Mouse (Mus musculus) neural tube, embryonic 13.5 days (tissue): ENCODE data around the gene Top3a. TPM values are rescaled to one million over a fixed set of nuclear protein-coding genes. Genes with fewer than 3 reads are reported as not detected.
A peak's percentile ranks its signal among the peaks of the same experiment; 100 is the strongest.

Experiments
- ATAC-seq: fragments of 200-750 bp; cut with Nextera tagmentation; 2 replicates; pipeline ENCODE4 v1.8.0; 2017; ENCODE audit warnings: low read depth, mild to moderate bottlenecking, moderate TSS enrichment, moderate library complexity
- H3K27ac ChIP-seq: fragments of 300-500 bp; sonication (generic); replicated peaks from 2 replicates; pipeline ENCODE4 v1.5.1; 2015; ENCODE audit warnings: moderate library complexity, mild to moderate bottlenecking, inconsistent platforms
- H3K27me3 ChIP-seq: fragments of 300-500 bp; sonication (generic); 2 replicates; pipeline ENCODE4 v1.6.1; 2015; ENCODE audit warnings: mild to moderate bottlenecking, inconsistent platforms
- H3K36me3 ChIP-seq: fragments of 300-500 bp; sonication (generic); 2 replicates; pipeline ENCODE4 v1.6.1; 2015; ENCODE audit warnings: mild to moderate bottlenecking, inconsistent platforms
- H3K4me1 ChIP-seq: fragments of 300-500 bp; sonication (generic); replicated peaks from 2 replicates; pipeline ENCODE4 v1.6.1; 2015; ENCODE audit warnings: inconsistent platforms
- H3K4me2 ChIP-seq: fragments of 300-500 bp; sonication (generic); 2 replicates; pipeline ENCODE4 v1.6.1; 2015; ENCODE audit warnings: inconsistent platforms, mild to moderate bottlenecking, moderate library complexity
- H3K4me3 ChIP-seq: fragments of 300-500 bp; sonication (generic); 2 replicates; pipeline ENCODE4 v1.5.1; 2015; ENCODE audit warnings: mild to moderate bottlenecking, inconsistent platforms
- H3K9ac ChIP-seq: fragments of 300-500 bp; sonication (generic); 2 replicates; pipeline ENCODE4 v1.6.1; 2015; ENCODE audit warnings: moderate library complexity, mild to moderate bottlenecking, inconsistent platforms
- H3K9me3 ChIP-seq: fragments of 300-500 bp; sonication (generic); 2 replicates; pipeline ENCODE4 v1.6.1; 2016; ENCODE audit warnings: inconsistent platforms
- WGBS: fragments of 180-500 bp; shearing (Covaris S2); methylation state at CpG from one replicate; pipeline ENCODE4 v1.1.7; 2015; 5-methylcytosine and 5-hydroxymethylcytosine counted together
- polyA plus RNA-seq: library from polyadenylated mRNA; unstranded; fragments of >200 nt; fragmentation: Nextera tagmentation; extraction: Ambion mirVana; gene quantifications from 2 replicates; pipeline ENCODE4 v1.2.1, GENCODE M21; 2015

Gene Top3a
- polyA plus RNA-seq, 1 experiment from 2014 or later, result 8.5 TPM

DNA sequence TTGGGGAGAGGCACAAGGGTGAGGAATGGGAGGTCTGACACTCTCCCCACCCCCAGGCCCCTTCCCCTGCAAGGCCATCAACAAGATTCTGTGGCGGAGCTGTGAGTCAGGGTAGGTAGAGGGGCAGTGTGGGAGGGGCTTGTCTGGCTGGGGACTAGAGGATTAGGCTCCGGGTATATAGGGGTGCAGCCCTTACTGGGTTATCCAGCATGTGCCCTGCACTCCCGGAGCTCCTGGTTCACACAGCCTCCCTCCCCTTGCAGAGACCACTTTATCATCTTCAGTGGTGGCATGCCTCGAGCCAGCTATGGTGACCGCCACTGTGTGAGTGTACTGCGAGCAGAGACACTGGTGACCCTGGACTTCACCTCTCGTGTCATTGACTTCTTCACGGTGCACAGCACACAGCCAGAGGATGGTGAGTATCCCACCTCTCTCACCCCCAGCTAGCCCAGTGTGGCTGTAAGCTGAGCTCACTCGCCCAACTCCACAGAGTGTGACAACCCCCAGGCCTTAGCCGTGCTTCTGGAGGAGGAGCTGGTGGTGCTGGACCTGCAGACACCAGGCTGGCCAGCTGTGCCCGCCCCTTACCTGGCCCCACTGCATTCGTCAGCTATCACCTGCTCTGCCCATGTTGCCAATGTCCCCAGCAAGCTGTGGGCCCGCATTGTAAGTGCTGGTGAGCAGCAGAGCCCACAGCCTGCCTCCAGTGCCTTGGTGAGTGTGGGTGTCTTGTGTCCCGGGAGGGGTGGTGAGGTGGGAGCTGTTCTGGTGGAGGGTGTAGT lies 70.3 kb downstream of the Top3a start:
- WGBS, result 91% methylated on average over 14 of the region's 14 CpGs
- Histone ChIP-seq H3K4me2 (no peak overlapping the region), H3K9me3 (no peaks in the 10 kb centered on the region), H3K36me3 (peaks cover 78% of the 10 kb centered on the region), H3K4me3 (no peak overlapping the region), H3K27me3 (no peaks in the 10 kb centered on the region), H3K4me1 (peaks cover 30% of the 10 kb centered on the region), H3K9ac (no peak overlapping the region), H3K27ac (no peak overlapping the region)
- ATAC-seq, result no peak

DNA sequence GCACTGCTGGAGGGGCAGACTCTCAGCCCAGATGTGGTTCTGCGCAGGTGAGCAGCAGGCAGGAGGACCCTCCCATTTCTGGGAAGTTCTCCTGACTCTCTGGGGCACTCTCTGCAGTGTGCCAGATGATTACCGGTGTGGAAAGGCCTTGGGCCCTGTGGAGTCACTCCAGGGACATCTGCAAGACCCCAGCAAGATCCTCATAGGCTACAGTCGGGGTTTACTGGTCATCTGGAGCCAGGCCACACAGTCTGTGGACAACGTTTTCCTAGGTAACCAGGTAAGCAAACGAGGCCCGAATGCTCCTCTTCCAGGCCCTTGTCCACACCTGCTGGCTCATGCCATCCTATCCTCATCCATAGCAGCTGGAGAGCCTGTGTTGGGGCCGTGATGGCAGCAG lies 71.1 kb downstream of the Top3a start:
- Histone ChIP-seq H3K4me3 (no peak overlapping the region), H3K4me2 (no peak overlapping the region), H3K27me3 (no peaks in the 10 kb centered on the region), H3K27ac (no peak overlapping the region), H3K36me3 (peaks cover 69% of the 10 kb centered on the region), H3K4me1 (peaks cover 38% of the 10 kb centered on the region), H3K9ac (no peak overlapping the region), H3K9me3 (no peaks in the 10 kb centered on the region)
- WGBS, result 93% methylated on average over 7 of the region's 7 CpGs
- no peak for ATAC-seq

DNA sequence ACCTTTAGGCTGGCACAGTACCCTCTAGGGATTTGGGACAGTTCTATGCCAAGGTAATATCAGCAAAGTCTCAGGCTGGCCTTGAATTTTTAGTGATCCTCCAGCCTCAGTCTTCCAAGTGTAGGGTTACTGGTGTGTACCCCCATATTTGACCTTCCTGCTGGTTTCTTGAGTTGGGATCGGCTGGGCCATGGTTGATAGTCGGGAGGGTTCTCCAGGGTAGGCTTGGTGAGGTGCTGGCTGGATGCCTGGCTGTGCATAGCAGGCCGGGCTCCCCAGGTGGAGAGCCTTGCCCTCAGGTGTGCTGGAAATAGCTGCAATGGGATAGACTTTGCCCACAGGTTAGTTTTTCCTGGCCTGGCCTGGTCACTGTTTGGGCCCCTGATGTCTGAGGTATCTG lies 71.9 kb downstream of the Top3a start:
- 94% methylated on average over 3 of the region's 3 CpGs for WGBS
- ATAC-seq, result no peak
- Histone ChIP-seq H3K4me3 (no peak overlapping the region), H3K9me3 (no peaks in the 10 kb centered on the region), H3K27me3 (no peaks in the 10 kb centered on the region), H3K36me3 (peaks cover 61% of the 10 kb centered on the region), H3K27ac (no peak overlapping the region), H3K4me2 (no peak overlapping the region), H3K9ac (0 out of 2 replicates have a peak overlapping the region, but pooled peaks have one; percentile 26), H3K4me1 (peaks cover 46% of the 10 kb centered on the region)

DNA sequence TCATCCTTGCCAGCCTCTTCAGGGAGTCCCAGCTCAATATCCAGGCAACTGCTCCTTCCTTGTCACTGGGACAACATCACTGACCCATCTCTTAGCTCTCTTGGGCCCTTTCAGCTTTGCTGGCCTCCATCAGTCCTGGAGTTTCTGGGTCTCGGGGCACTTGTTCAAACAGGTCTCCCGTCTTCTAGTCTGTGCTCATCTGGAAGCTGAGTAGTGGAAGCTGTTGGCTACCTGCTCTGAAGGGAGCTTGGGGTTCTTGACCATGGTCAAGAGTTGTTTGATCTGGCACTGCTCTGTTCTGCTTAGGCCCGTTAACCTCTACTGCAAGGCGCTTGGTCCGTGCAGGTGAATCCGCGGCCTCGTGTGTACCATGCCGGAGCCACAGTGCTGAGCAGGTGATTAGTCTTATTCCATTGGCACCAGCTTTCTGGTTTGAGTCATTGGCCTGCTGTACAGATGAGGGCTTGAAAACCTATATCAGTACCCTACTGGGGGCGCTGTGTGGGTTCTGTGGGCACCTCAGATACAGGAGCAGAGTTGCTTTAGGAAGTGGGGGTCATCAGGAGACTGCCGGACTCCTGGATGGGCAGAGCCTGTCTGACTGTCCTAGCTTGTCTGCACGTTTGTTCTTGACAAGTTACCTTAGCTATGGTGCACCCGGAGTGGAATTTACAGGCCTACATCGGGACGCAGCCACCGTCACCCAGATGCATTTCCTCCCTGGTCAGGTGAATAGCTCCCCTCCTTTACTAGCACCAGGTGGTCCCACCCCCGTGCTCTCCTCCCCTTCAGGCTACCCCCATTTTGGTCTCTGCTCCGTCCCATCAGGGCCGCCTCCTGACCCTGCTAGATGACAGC lies 72.9 kb downstream of the Top3a start:
- Histone ChIP-seq H3K4me1 (peaks cover 47% of the 10 kb centered on the region), H3K9me3 (no peaks in the 10 kb centered on the region), H3K36me3 (peaks cover 51% of the 10 kb centered on the region), H3K27me3 (no peaks in the 10 kb centered on the region), H3K4me2 (no peak overlapping the region), H3K9ac (peak overlapping the region; percentile 26; the same call in 1 of the 2 replicates), H3K27ac (no peak overlapping the region), H3K4me3 (no peak overlapping the region)
- WGBS, result 92% methylated on average over 19 of the region's 19 CpGs
- no peak for ATAC-seq

DNA sequence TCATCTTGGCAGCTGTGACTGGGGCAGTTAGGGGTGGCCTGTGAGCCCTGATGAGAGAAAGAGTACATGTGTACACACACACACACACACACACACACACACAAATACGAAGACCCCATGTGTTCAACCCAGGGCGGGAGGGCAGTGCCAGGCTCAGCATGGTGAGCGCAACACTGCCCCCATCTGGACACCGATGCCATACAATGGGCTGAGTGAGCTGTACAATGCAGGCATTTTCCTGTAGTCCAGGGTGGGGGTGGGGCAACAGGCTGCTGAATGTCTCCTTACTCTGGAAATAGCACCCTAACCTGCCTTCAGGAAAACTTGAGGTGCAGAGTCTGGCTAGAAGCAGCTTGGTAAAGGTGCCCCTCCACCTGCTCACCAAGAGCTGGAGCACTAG lies 74.0 kb downstream of the Top3a start:
- WGBS, result 39% methylated on average over 4 of the region's 4 CpGs
- H3K4me3 ChIP-seq, result no peak overlapping the region
- peaks cover 58% of the 10 kb centered on the region for H3K4me1 ChIP-seq
- 0 out of 2 replicates have a peak overlapping the region, but pooled peaks have one; percentile 33 for H3K27ac ChIP-seq
- no peak overlapping the region; the same call in 1 of the 2 replicates for H3K4me2 ChIP-seq
- ATAC-seq, result no peak
- 0 out of 2 replicates have a peak overlapping the region, but pooled peaks have one; percentile 12 for H3K9ac ChIP-seq
- H3K9me3 ChIP-seq, result no peaks in the 10 kb centered on the region
- H3K27me3 ChIP-seq, result no peaks in the 10 kb centered on the region
- peaks cover 40% of the 10 kb centered on the region for H3K36me3 ChIP-seq

DNA sequence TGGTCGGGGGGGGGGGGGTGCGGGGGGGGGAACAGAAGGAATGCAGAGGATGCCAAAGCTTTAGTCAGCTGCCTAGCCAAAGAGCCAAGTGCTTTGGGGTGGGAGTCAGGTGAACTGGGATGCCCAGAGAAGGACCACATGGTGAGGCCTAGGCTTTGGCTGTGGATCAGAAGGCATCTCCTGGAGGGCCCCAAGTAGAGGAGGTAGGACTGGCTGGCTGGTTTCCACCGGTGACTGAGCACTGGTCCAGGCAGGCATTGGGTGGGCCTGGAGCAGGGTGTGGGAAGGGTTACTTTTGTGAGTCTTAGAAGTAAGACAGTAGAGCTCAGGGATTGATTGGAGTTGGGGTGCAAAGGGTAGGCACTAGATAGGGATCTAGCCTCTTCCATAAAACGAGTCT lies 75.6 kb downstream of the Top3a start:
- 94% methylated on average over 4 of the region's 4 CpGs for WGBS
- no peak overlapping the region for H3K4me3 ChIP-seq
- ATAC-seq, result no peak

DNA sequence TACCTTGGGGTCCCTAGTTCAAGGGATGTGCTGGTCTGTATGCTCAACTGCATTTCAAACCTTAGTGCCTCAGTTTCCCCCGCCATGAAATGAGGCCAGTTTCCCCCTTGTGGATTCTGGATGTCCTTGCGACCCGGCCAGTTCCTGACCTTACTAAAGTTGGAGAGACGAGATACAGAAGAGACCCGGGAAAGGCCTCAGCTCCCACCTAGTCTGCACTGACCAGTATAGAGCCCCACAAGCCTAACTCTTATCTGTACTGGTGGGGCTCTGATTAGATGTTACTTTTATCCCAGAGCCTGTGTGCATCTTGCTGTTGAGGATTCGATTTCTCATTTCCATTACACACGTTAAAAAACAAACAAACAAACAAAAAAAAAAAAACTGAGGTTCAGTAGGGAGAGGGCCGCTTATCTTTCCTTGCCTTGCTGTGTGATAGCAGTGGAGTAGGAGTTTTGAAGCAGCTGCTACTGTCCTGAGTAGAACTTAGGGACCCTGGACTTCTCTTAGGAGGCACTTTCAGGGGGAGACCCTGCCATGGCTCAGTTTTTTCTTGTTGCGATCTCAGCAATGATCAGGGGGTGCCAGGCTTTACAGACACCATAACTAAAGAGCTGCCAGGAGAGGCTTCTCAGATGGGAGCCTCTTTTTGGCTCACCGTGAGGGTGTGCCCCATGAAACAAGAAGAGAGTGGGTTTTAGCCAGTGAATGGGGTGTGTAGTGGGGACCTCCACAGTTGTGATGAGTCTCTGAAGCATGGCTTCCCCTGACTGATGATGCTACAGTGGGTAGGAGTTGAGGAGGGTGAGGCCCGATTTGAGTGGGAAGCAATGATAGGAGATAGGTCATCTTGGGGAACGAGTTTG lies 76.6 kb downstream of the Top3a start:
- Histone ChIP-seq H3K27ac (peak overlapping the region; percentile 91), H3K27me3 (no peaks in the 10 kb centered on the region), H3K4me2 (peak overlapping the region; percentile 76), H3K9me3 (no peaks in the 10 kb centered on the region), H3K36me3 (peaks cover 14% of the 10 kb centered on the region), H3K4me1 (peaks cover 58% of the 10 kb centered on the region), H3K4me3 (peak overlapping the region; percentile 87), H3K9ac (peak overlapping the region; percentile 90)
- WGBS, result 28% methylated on average over 12 of the region's 12 CpGs
- ATAC-seq, result no peak

More for the DNA sequence above, 75.6 kb downstream of the Top3a start:
- H3K27me3 ChIP-seq, result no peaks in the 10 kb centered on the region
- no peak overlapping the region for H3K27ac ChIP-seq
- H3K4me1 ChIP-seq, result peaks cover 58% of the 10 kb centered on the region
- peaks cover 25% of the 10 kb centered on the region for H3K36me3 ChIP-seq
- H3K9ac ChIP-seq, result no peak overlapping the region
- H3K4me2 ChIP-seq, result peak overlapping the region; percentile 76; the same call in 1 of the 2 replicates
- no peaks in the 10 kb centered on the region for H3K9me3 ChIP-seq

DNA sequence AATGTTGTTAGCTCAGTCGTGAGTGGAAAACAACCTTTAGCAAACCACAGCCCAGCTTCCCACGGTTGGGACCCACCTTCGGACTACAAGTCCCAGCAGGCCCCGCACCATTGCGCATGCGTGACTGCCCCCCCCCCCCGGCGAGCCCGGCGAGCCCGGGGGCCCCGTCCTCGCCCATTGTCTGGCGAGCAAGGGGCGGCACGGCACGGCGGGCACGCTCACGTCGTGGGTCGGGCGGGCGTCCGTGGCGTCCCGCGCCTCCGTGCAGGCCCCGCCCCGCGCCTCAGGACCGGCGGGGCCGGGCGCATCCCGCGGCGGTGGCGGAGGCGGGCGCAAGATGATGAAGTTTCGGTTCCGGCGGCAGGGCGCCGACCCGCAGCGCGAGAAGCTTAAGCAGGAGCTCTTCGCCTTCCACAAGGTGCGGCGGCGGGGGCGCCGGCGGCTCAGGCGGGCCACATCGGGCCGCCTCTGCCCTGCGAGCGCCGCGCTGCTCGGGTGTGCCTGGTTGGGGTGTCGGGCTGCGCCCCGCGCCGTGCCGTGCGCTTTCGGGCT lies 77.6 kb downstream of the Top3a start, which contains the start of gene Llgl1:
TSS of gene Llgl1 (plus strand) at position 200 of the 552 bp plus-strand sequence.
- WGBS, result under 1% methylated on average over 58 of the region's 73 CpGs
- Histone ChIP-seq H3K9me3 (no peaks in the 10 kb centered on the region), H3K9ac (peak within 1 kb of the TSS; percentile 90), H3K27me3 (no peaks in the 10 kb centered on the region), H3K27ac (peak within 1 kb of the TSS; percentile 91), H3K4me2 (peak within 1 kb of the TSS; percentile 76), H3K4me3 (peak within 1 kb of the TSS; percentile 87), H3K4me1 (peaks cover 49% of the 10 kb centered on the region), H3K36me3 (peaks cover 5% of the 10 kb centered on the region)
- peak; percentile 91 for ATAC-seq

DNA sequence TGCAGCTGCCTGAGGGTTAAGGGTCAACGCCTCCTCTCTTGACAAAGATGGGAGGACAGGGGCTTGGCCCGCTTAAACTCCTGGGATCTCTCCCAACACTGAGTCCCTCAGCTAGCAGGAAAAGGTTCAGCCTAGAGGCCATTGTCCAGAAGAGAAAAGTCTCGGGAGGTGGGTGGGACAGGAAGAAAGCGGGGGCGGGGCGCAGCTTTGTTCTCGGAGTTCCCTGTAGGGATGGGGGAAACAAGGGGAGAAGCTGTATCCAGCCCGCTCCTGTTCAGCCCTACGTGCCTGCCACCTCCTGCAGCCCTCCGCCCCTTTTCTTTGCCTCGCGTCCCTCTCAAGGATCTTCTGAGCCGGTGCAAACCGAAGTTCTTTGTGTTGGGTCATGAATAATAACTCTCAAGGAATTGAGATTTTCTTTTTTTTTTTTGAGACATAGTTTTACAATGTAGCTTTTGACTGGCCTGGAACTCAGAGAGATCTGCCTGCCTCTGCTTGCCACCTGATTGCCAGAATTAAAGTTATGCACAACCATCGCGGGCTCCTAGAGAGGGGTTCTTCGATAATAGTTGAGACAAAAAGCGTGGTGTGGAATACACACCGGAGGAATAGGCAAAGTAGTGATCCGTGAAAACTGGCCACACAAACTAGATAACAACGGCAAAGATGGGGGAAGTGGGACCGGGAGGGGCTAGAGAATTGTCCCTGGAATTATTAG lies 78.2 kb downstream of the Top3a start:
- H3K9me3 ChIP-seq, result no peaks in the 10 kb centered on the region
- H3K4me3 ChIP-seq, result peak overlapping the region; percentile 87
- no peaks in the 10 kb centered on the region for H3K27me3 ChIP-seq
- H3K4me1 ChIP-seq, result peaks cover 49% of the 10 kb centered on the region
- no peaks in the 10 kb centered on the region; the same call in 1 of the 2 replicates for H3K36me3 ChIP-seq
- ATAC-seq, result peak; percentile 57
- peak overlapping the region; percentile 91 for H3K27ac ChIP-seq
- H3K4me2 ChIP-seq, result peak overlapping the region; percentile 76
- 2% methylated on average over 22 of the region's 22 CpGs for WGBS
- H3K9ac ChIP-seq, result peak overlapping the region; percentile 90

DNA sequence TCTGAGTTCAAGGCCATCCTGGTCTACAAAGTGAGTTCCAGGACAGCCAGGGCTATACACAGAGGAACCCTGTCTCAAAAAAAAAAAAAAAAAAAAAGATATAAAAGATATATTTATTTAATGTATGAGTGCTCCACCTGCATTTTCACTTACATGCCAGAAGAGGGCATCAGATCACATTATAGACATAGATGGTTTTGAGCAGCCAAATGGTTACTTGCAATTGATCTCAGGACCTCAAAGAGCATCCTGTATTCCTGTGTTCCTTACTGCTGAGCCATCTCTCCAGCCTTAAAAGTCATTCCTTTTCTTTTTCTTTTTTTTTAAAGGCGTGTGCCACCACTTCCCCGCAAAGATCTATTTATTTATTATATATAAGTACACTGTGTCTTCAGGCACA lies 79.6 kb downstream of the Top3a start:
- Histone ChIP-seq H3K4me3 (no peak overlapping the region), H3K27me3 (no peaks in the 10 kb centered on the region), H3K36me3 (no peaks in the 10 kb centered on the region), H3K9me3 (no peaks in the 10 kb centered on the region), H3K4me2 (no peak overlapping the region), H3K4me1 (peaks cover 35% of the 10 kb centered on the region), H3K9ac (no peak overlapping the region), H3K27ac (no peak overlapping the region)
- 75% methylated on average over 2 of the region's 2 CpGs for WGBS
- ATAC-seq, result no peak

DNA sequence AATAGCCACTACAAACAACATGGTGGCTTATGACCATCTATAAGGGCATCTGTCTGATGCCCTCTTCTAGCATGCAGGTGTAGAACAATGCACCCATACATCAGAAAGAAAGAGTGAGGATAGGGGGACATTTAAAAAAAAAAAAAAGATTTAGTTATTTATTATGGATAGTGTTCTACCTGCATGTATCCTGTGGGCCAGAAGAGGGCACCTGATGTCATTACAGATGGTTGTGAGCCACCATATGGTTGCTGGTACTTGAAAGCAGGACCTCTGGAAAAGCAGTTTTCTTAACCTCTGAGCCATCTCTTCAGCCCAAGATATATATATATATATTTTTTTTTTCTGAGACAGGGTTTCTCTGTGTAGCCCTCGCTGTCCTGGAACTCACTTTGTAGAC lies 81.0 kb downstream of the Top3a start:
- no peak overlapping the region for H3K27ac ChIP-seq
- no peak overlapping the region for H3K4me3 ChIP-seq
- H3K27me3 ChIP-seq, result no peaks in the 10 kb centered on the region
- ATAC-seq, result no peak
- no peak overlapping the region for H3K4me2 ChIP-seq
- WGBS, result 76% methylated on average over 1 of the region's 1 CpGs
- H3K9me3 ChIP-seq, result no peaks in the 10 kb centered on the region
- H3K4me1 ChIP-seq, result peaks cover 21% of the 10 kb centered on the region
- H3K36me3 ChIP-seq, result no peaks in the 10 kb centered on the region
- no peak overlapping the region for H3K9ac ChIP-seq
